Mouse (Mus musculus) right cerebral cortex, adult 18-20 months (tissue): ENCODE measurements around the gene Mreg.

ENCODE experiments used
- DNase-seq: peaks from one replicate; pipeline ENCODE4 v3.0.0; 2022; ENCODE audit warnings: mixed read lengths

The Mreg gene

GRCm38 (mm10) chr1:72226887-72227481 is 14.9 kb upstream of the Mreg start:
- no peak for DNase-seq

GRCm38 (mm10) chr1:72226172-72226886 is 14.2 kb upstream of the Mreg start:
- no peak for DNase-seq

- DNase-seq: peak; percentile 87
Measured at GRCm38 (mm10) chr1:72225720-72226171, 13.6 kb upstream of the Mreg start.

- no peak for DNase-seq
Measured at GRCm38 (mm10) chr1:72225054-72225718, 13.1 kb upstream of the Mreg start.

DNA sequence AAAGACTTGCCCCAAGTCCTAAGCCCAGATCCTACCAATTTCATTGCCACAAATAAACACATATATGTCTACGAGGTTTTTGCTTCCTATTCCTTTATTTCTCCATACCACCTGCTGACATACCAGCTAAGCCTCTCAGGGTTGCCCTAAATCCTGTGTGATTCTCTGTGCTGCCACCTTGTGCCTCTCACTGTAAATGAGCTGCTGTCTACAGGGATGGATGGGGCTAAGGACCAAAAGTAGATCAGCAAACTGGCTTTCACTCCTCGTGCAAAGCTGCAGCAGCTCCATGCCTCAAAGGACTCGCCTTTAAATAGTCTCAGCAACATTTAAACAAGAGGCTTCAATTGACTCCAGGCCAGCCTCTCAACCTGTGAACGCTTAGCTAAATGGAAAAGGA is 7.9 kb upstream of the Mreg start:
- peak; percentile 72 for DNase-seq

DNA sequence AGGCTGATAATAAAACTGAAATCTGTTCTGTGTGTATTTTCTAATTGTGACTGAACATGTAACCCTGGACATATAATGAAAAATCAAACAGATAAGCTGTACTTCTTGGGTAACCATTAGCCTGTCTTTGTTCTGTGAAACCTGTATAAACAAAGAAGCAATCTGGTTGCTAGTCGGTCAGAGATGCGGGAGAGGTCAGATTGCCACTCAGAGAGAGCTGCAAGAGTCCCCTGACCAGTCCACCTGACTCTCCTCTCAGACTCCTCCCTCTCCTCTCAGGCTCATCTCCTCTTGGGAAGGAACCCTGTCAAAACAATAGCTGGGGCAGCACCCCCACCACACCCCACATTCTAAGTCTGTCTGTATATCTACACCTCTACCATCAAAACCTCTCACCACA is 7.0 kb upstream of the Mreg start:
- DNase-seq: no peak

DNA sequence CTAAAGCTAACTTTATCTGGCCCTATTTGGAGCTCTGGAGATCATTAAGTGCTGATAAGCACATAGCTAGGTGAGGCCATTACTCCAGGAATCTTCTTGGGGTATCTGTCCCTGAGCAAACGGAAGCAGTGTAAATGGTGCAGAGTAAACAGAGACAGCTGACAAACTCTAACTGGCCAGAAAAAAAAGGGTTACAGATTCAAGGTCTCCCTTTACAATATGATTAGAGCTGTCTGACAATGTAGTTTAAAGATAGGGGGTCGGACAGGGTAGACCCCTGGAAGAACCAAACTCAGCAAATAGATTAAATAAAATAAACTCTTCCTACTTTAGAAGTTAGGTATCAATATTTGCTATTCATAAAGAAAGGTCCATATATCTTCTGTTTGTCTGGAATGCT is 6.5 kb upstream of the Mreg start:
- DNase-seq: no peak

DNA sequence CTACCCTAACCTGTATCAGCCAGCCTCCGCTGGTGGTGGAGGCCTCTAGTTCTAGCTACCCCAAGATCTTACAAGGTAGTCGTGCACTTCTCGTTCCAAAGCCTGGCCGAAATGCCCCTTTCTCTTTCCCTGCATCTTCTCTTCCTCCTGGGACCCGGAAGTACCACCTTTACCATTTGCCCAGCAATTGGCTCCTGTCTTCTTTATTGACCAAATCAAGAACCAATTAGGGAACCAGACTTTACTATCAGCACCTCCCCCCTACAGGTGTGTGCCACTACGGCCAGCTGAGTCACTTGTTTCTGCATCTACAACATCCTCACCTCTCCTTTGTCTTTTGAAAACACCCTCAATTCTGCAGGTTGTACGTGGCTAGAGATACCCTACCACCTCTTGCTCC is 4.7 kb upstream of the Mreg start:
- DNase-seq: no peak

- no peak for DNase-seq
Measured at GRCm38 (mm10) chr1:72215174-72215573, 3.1 kb upstream of the Mreg start.

DNA sequence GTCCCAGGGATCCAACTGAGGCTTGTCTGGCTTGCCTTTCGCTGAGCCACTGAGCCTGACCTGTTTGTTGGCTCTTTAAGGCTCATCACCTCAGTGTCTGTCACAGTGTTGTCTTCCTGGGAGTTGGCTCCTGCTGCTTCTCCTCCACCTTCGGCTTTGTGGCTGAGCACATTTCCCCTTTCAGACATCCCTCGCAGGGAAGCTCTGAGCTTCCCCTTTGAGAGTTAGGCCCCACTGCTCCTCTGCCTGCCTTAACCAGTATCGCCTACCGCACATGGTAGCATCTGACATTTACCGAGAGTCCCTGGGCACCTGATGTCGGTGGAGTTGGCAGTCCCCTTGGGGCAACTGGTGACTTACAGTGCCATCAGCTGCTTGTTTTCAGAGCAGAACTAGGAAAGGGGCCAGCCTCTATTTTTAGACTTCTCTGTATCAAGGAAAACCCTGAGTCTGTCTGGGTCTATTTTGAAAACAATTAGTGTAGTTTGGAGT is 2.4 kb upstream of the Mreg start:
- no peak for DNase-seq

DNA sequence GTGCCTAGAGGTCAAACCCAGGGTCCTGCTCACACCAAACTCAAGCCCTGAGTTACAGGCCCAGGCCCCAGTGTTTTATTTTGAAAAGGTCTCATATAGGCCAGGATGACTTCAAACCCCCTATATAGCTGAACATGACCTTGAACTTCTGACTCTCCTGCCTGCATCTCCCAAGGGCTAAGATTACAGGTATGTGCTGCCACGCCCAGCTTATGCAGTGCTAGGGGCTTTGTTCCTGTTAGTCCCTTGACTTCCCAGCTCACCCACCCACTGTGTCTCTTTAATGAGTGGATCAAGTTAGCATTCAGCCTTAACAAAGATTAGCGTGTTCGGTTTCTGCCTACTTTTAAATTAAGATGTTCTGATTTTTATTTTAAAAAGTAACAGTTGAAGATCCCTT is 1.8 kb upstream of the Mreg start:
- no peak for DNase-seq

DNA sequence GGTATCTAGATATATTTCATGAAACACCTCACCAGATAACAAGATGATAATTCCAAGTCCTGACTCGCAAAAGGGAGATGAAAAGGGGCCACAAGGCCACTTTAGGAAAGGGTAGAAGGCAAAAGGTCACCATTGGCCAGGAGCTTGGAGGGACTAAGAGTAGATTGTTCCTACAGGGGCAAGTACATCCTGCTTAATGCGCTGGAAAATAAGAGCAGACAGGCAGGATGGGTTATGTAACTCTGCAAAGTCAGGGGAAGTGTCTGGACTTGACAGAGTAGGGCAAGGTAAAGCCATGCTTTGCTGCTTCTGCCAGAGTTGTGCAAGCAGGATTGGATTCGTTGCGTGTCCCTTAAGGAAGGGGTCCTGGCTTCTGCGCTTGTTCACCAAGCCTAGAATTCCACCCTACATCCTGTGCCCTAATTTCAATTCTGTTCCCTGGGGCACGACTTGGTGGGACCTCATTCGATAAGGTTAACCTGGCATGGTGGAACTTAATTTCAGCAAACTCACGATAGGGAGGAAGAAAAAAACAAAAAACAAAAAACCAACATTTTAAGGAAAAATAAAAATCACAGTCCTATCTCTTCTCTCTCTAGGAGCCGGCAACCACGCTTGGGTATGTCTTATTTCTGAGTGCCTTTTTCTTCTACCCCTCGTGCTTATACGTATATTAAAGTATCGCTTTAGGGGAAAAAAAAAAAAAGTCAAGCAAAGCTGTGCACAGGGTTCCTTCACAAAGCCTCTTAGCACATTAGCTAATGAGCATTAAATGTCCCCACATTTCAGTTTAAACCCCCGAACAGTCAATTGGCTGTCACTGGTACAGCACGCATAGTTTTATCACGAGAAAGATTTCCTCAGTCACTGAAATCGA is 1.1 kb downstream of the Mreg start:
- no peak for DNase-seq

GRCm38 (mm10) chr1:72208095-72208494 is 4.0 kb downstream of the Mreg start:
- no peak for DNase-seq

DNA sequence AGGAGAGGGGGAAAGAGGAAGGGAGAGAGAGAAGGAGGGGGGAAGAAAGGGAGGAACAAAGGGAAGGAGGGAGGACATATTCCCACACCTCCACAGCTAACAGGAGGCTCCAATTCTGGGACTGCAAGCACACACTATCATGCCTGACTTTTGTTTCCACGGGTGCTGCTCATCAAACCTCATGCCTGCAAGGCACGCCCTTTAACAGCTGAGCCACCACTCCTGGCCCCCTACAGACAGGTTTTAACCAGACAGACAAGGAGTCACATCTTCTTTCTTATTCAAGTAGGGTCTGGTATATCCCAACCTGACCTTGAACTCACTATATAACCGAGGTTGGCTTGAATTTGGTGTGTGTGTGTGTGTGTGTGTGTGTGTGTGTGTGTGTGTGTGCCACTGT is 7.0 kb downstream of the Mreg start:
- no peak for DNase-seq

DNA sequence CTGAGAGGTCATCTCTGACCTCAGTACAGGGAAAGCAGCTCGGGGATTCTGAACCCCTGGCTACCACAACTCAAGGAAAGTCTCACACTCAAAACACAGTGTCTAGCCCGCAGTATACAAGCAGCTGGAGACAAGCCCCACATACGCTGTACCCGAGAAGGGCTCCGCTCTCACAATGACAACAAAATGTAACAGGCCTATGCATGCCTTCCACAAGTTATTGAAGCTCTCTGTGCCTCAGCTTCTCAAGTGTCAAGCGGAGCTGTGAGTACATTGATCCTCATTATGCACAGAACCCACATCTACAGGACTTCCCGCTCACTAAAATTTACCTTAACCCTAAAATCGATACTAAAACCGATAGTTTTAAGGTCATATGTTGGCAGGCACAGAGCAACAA is 8.9 kb downstream of the Mreg start:
- no peak for DNase-seq

DNA sequence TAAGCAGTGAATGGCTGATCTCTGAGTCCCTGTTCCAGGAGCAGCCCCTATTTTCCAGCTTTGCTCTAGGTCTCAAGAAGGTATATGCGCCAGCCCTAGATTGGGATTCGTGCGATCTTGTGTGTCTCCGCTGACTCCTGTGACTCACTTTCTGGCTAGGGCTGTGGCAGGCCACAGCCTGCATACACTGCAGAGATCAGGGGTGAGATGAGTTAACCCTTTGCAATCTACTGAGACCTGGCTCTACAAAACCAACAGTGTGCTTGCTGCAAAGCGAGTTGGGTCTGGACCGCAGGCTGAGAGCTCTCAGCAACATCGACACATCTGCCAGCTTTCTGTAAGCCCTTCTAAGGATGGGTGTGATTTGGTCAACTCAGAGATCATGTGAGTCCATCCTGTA is 9.4 kb downstream of the Mreg start:
- no peak for DNase-seq

DNA sequence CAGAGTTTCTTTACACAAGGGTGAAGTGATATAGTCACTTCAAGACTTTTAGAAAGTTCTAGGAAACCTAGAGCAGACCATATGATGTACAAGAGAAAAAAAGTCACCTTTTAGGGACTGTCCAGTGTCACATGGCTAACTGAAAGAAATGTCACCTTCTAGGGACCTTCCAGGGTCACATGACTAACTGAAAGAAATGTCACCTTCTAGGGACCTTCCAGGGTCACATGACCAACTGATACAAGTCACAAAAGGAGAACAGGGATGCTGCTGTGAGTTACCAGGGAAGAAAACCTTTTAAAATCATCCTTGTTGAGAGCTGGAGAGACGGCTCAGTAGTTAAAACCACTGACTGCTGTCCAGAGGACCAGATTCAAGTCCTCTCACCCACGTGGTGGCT is 10.0 kb downstream of the Mreg start:
- DNase-seq: no peak

GRCm38 (mm10) chr1:72201126-72201525 is 11.0 kb downstream of the Mreg start:
- no peak for DNase-seq

GRCm38 (mm10) chr1:72198142-72198806 is 13.8 kb downstream of the Mreg start:
- DNase-seq: no peak

DNA sequence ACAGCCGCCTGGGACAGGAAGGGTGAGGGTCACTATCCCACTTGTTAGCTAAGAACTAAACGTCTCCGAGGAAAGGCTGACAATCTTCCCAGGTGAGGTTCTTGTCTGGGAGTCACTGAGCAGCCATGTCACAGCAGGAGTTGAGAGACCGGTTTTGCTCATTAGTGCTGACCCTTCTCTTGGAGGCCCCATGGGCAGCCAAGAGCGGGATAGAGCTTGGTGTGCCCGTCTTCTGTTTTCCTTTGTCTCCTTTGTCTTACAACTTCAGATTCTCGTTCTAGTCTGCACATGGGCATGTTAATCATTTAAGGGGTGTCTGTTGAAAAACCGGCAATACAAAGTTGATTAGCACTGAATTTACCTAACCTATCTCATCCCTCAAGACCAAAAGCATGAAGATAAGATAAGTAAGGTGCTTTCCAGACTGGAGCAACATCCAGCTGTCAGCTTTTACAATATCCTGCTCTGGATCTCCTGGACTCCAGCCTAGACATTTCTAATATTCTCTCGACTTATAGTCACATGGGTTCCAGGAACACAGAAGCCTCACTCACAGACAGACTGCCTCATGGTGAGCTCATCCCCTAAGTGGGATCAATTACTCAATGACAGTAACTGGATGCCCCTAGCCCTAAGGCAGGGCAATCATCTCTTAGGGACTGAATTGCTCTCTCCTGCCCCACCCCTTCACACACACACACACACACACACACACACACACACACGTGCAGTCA is 15.3 kb downstream of the Mreg start:
- no peak for DNase-seq

DNA sequence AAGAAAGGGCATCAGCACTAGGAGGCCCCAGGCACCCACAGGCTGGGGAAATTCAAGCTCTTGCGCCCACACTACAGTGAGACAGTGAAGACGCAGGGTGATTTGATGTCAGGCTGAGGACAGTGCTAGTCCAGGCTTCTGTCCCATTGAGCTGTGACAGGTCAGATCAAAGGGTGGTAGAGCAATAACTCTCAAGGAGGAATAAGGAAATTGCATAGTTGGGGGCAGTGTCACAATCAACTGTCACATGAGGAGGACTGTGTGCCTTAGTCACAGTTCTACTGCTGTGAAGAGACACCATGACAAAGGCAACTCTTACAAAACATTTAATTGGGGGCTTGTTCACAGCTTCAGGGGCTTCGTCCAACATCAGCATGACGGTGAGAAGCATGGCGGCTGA is 16.0 kb downstream of the Mreg start:
- DNase-seq: no peak

- DNase-seq: no peak
Measured at GRCm38 (mm10) chr1:72191449-72191848, 20.7 kb downstream of the Mreg start.
